Mouse (Mus musculus): ENCODE data around the gene Foxf2. TPM values are rescaled to one million over a fixed set of nuclear protein-coding genes. Genes with fewer than 3 reads are reported as not detected.

The Foxf2 gene
- polyA plus RNA-seq, 1 experiment = not detected

GRCm38 (mm10) chr13:31635546-31635945, 9.9 kb downstream of the Foxf2 start:
- no peaks in the 10 kb centered on the region for H3K4me1 ChIP-seq (ENCODE audit: control insufficient read depth, insufficient read depth, low read length)
- 63% methylated on average over 4 of the region's 4 CpGs for WGBS
- H3K4me3 ChIP-seq (replicated peaks; ENCODE audit: control insufficient read depth, low read depth, low read length) = no peak overlapping the region
- no peak for TF ChIP-seq POLR2A (IDR thresholded peaks at IDR 0.05; ENCODE audit: borderline replicate concordance, control insufficient read depth, low read depth, low read length)
- no peak for TF ChIP-seq CTCF (IDR thresholded peaks at IDR 0.05; ENCODE audit: control insufficient read depth, insufficient read depth, low read length)
- H3K27ac ChIP-seq (ENCODE audit: control insufficient read depth, insufficient read depth, low read depth, low read length, poor library complexity) = no peak overlapping the region

- Histone ChIP-seq H3K27ac (ENCODE audit: control insufficient read depth, insufficient read depth, low read depth, low read length, poor library complexity) (no peak overlapping the region), H3K4me1 (ENCODE audit: control insufficient read depth, insufficient read depth, low read length) (no peaks in the 10 kb centered on the region), H3K4me3 (replicated peaks; ENCODE audit: control insufficient read depth, low read depth, low read length) (no peak overlapping the region)
- WGBS = 83% methylated on average over 5 of the region's 5 CpGs
- TF ChIP-seq POLR2A (IDR thresholded peaks at IDR 0.05; ENCODE audit: borderline replicate concordance, control insufficient read depth, low read depth, low read length) (no peak), CTCF (IDR thresholded peaks at IDR 0.05; ENCODE audit: control insufficient read depth, insufficient read depth, low read length) (no peak)
These were observed 15.9 kb downstream of the Foxf2 start for GRCm38 (mm10) chr13:31641517-31641916.

GRCm38 (mm10) chr13:31652131-31652745, 26.6 kb downstream of the Foxf2 start:
- Histone ChIP-seq H3K4me3 (replicated peaks; ENCODE audit: control insufficient read depth, low read depth, low read length) (no peak overlapping the region), H3K4me1 (ENCODE audit: control insufficient read depth, insufficient read depth, low read length) (no peaks in the 10 kb centered on the region), H3K27ac (ENCODE audit: control insufficient read depth, insufficient read depth, low read depth, low read length, poor library complexity) (no peak overlapping the region)
- 86% methylated on average over 20 of the region's 20 CpGs for WGBS
- no peak for TF ChIP-seq CTCF (IDR thresholded peaks at IDR 0.05; ENCODE audit: control insufficient read depth, insufficient read depth, low read length)
- no peak for TF ChIP-seq POLR2A (IDR thresholded peaks at IDR 0.05; ENCODE audit: borderline replicate concordance, control insufficient read depth, low read depth, low read length)

- 51% methylated on average over 4 of the region's 4 CpGs for WGBS
- no peaks in the 10 kb centered on the region for H3K4me1 ChIP-seq (ENCODE audit: control insufficient read depth, insufficient read depth, low read length)
- TF ChIP-seq POLR2A (IDR thresholded peaks at IDR 0.05; ENCODE audit: borderline replicate concordance, control insufficient read depth, low read depth, low read length) (no peak), CTCF (IDR thresholded peaks at IDR 0.05; ENCODE audit: control insufficient read depth, insufficient read depth, low read length) (no peak)
- H3K27ac ChIP-seq (ENCODE audit: control insufficient read depth, insufficient read depth, low read depth, low read length, poor library complexity) = no peak overlapping the region
- no peak overlapping the region for H3K4me3 ChIP-seq (replicated peaks; ENCODE audit: control insufficient read depth, low read depth, low read length)
These were observed 30.6 kb downstream of the Foxf2 start for GRCm38 (mm10) chr13:31656249-31656648.

- no peaks in the 10 kb centered on the region for H3K4me1 ChIP-seq (ENCODE audit: control insufficient read depth, insufficient read depth, low read length)
- TF ChIP-seq POLR2A (IDR thresholded peaks at IDR 0.05; ENCODE audit: borderline replicate concordance, control insufficient read depth, low read depth, low read length) (no peak), CTCF (IDR thresholded peaks at IDR 0.05; ENCODE audit: control insufficient read depth, insufficient read depth, low read length) (no peak)
- 69% methylated on average over 4 of the region's 4 CpGs for WGBS
- no peak overlapping the region for H3K27ac ChIP-seq (ENCODE audit: control insufficient read depth, insufficient read depth, low read depth, low read length, poor library complexity)
- no peak overlapping the region for H3K4me3 ChIP-seq (replicated peaks; ENCODE audit: control insufficient read depth, low read depth, low read length)
These were observed 32.6 kb downstream of the Foxf2 start for GRCm38 (mm10) chr13:31658212-31658611.

- no peak overlapping the region for H3K27ac ChIP-seq (ENCODE audit: control insufficient read depth, insufficient read depth, low read depth, low read length, poor library complexity)
- H3K4me3 ChIP-seq (replicated peaks; ENCODE audit: control insufficient read depth, low read depth, low read length) = no peak overlapping the region
- 5% methylated on average over 3 of the region's 3 CpGs for WGBS
- TF ChIP-seq CTCF (IDR thresholded peaks at IDR 0.05; ENCODE audit: control insufficient read depth, insufficient read depth, low read length) = no peak
- no peak for TF ChIP-seq POLR2A (IDR thresholded peaks at IDR 0.05; ENCODE audit: borderline replicate concordance, control insufficient read depth, low read depth, low read length)
- no peaks in the 10 kb centered on the region for H3K4me1 ChIP-seq (ENCODE audit: control insufficient read depth, insufficient read depth, low read length)
These were observed 33.3 kb downstream of the Foxf2 start for GRCm38 (mm10) chr13:31658963-31659362.

- Histone ChIP-seq H3K4me3 (replicated peaks; ENCODE audit: control insufficient read depth, low read depth, low read length) (no peak overlapping the region), H3K27ac (ENCODE audit: control insufficient read depth, insufficient read depth, low read depth, low read length, poor library complexity) (no peak overlapping the region), H3K4me1 (ENCODE audit: control insufficient read depth, insufficient read depth, low read length) (no peaks in the 10 kb centered on the region)
- 68% methylated on average over 6 of the region's 6 CpGs for WGBS
- TF ChIP-seq POLR2A (IDR thresholded peaks at IDR 0.05; ENCODE audit: borderline replicate concordance, control insufficient read depth, low read depth, low read length) (no peak), CTCF (IDR thresholded peaks at IDR 0.05; ENCODE audit: control insufficient read depth, insufficient read depth, low read length) (no peak)
These were observed 35.6 kb downstream of the Foxf2 start for GRCm38 (mm10) chr13:31661211-31661610.

- 70% methylated on average over 6 of the region's 6 CpGs for WGBS
- Histone ChIP-seq H3K4me1 (ENCODE audit: control insufficient read depth, insufficient read depth, low read length) (no peaks in the 10 kb centered on the region), H3K4me3 (replicated peaks; ENCODE audit: control insufficient read depth, low read depth, low read length) (no peak overlapping the region), H3K27ac (ENCODE audit: control insufficient read depth, insufficient read depth, low read depth, low read length, poor library complexity) (no peak overlapping the region)
- TF ChIP-seq POLR2A (IDR thresholded peaks at IDR 0.05; ENCODE audit: borderline replicate concordance, control insufficient read depth, low read depth, low read length) = no peak
These were observed 39.8 kb downstream of the Foxf2 start for GRCm38 (mm10) chr13:31665376-31665775.

All from bone marrow, adult 2 months (tissue).